Mouse (Mus musculus) ES-Bruce4 (cell line): Measurements from ENCODE around the gene Gm49318.

Experiments
- CTCF ChIP-seq: IDR thresholded peaks from one replicate; pipeline ENCODE4 v1.8.1; 2011; ENCODE audit warnings: low read depth, low read length
- POLR2A ChIP-seq: IDR thresholded peaks from one replicate; pipeline ENCODE4 v1.8.1; 2011; ENCODE audit warnings: low read length; ENCODE audit not compliant: insufficient read depth

DNA sequence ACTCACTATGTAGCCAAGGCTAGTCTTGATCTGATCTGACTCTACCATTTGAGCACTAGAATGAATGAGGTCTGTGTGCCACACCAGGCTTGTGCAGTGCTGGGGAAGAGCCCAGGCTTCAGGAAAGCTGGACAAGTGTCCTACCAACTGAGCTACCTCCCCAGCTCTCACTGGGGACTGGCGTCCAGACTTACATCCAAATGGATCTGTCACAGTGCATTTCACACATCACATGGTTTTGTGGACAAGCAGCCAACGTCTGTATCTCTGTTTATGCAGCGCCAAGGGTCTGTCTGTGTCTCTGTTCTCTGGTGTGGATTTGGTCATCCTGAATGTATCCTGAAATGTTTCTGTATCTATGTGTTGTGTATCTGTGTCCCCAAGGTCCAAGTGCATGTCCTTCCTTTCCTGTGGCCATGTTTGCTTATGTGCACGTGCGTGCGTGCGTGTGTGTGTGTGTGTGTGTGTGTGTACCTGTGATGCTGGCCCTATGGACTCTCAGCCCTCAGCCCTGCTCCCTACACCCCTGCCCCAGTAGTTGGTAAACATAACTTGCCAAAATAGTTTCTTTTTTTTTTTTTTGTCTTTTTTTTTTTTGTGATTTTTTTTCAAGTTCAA, 53.7 kb downstream of the Gm49318 start:
- TF ChIP-seq CTCF: no peak
- TF ChIP-seq POLR2A: no peak
